Mouse (Mus musculus): ENCODE measurements around the gene Arhgap45.

GRCm38 (mm10) chr10:80023758-80024157 is 7.3 kb downstream of the Arhgap45 start:
- TF ChIP-seq CTCF (IDR thresholded peaks at IDR 0.05; ENCODE audit: borderline replicate concordance, insufficient read depth, low read length) (no peak), POLR2A (IDR thresholded peaks at IDR 0.05; ENCODE audit: low read depth, low read length) (no peak)

Measured in embryonic fibroblast, embryonic 13.5 days (primary cell).